Mouse (Mus musculus): Measurements from ENCODE around the gene Hsdl2. TPM values are rescaled to one million over a fixed set of nuclear protein-coding genes. Genes with fewer than 3 reads are reported as not detected.
A peak's percentile ranks its signal among the peaks of the same experiment; 100 is the strongest.

Gene Hsdl2
- total and polyA plus RNA-seq, 2 experiments = 25.8 to 68.9 TPM

- peak overlapping the region; percentile 5 for H3K27ac ChIP-seq (replicated peaks; ENCODE audit: insufficient read depth, low read depth, low read length)
- WGBS = 7% methylated on average over 7 of the region's 7 CpGs
- H3K36me3 ChIP-seq (ENCODE audit: control insufficient read depth, insufficient read depth, low read length) = no peaks in the 10 kb centered on the region
- no peaks in the 10 kb centered on the region for H3K27me3 ChIP-seq (ENCODE audit: control insufficient read depth, insufficient read depth, low read length)
- H3K4me1 ChIP-seq (ENCODE audit: control insufficient read depth, insufficient read depth, low read length) = peaks cover 13% of the 10 kb centered on the region
- TF ChIP-seq CTCF (IDR thresholded peaks at IDR 0.05; ENCODE audit: low read depth, low read length) (no peak), POLR2A (IDR thresholded peaks at IDR 0.05; ENCODE audit: extremely low read depth, insufficient read depth, low read length) (no peak)
- peaks cover 14% of the 10 kb centered on the region; the same call in 1 of the 2 replicates for H3K79me2 ChIP-seq (ENCODE audit: control insufficient read depth, insufficient read depth, low read length)
- peak overlapping the region; percentile 44; the same call in 1 of the 2 replicates for H3K4me3 ChIP-seq (ENCODE audit: insufficient read depth, low read depth, low read length)
- no peak overlapping the region; the same call in 1 of the 2 replicates for H3K9ac ChIP-seq (ENCODE audit: low read depth, low read length)
- DNase-seq (ENCODE audit: extremely low read depth, low read depth, low spot score) = peak; percentile 85
Observed at GRCm38 (mm10) chr4:59546285-59547071, 34.9 kb upstream of the Hsdl2 start.

DNA sequence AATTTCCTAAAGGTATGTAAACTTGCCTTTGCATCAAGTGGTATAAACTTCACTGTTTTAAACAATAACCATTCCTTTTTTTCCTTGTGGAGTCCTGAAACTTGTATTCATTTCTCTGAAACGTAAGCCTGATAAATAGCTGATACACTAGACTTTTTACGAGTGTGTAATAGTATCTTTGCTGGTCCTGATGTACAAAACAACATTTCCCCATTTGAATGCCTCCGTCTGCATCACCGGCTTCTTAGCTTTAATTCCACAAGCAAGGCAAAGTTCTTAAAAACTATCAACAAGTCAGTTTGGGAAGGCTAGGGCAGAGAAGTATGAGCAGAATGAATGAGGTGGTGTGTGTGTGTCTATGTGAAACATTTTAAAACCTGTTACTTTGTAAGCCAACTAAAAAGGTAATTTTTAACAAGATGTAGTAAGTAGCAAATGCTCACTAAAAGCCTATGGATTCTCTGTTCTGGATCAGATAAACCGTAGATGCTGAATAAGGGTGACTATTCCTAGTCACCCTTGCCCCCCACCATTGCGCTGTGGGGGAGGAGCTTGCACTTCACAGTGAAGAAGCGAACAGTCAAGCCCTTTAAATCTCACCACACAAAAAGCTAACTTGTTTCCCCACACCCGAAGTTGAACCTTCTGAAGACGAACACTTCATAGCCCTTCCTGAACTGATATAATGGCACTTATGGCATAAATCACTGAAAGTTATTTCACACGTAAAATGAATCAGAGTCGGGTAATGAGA, 34.0 kb upstream of the Hsdl2 start:
- 4% methylated on average over 11 of the region's 11 CpGs for whole genome bisulfite sequencing
- H3K36me3 ChIP-seq (ENCODE audit: control insufficient read depth, insufficient read depth, low read length) = no peaks in the 10 kb centered on the region
- H3K27ac ChIP-seq (replicated peaks; ENCODE audit: insufficient read depth, low read depth, low read length) = peak overlapping the region; percentile 44
- peak overlapping the region; percentile 24; the same call in 1 of the 2 replicates for H3K9ac ChIP-seq (ENCODE audit: low read depth, low read length)
- H3K4me3 ChIP-seq (ENCODE audit: insufficient read depth, low read depth, low read length) = peak overlapping the region; percentile 98
- peaks cover 13% of the 10 kb centered on the region; the same call in 1 of the 2 replicates for H3K79me2 ChIP-seq (ENCODE audit: control insufficient read depth, insufficient read depth, low read length)
- no peak for TF ChIP-seq POLR2A (IDR thresholded peaks at IDR 0.05; ENCODE audit: extremely low read depth, insufficient read depth, low read length)
- TF ChIP-seq CTCF (IDR thresholded peaks at IDR 0.05; ENCODE audit: low read depth, low read length) = no peak
- peaks cover 12% of the 10 kb centered on the region for H3K4me1 ChIP-seq (ENCODE audit: control insufficient read depth, insufficient read depth, low read length)
- H3K27me3 ChIP-seq (ENCODE audit: control insufficient read depth, insufficient read depth, low read length) = no peaks in the 10 kb centered on the region
- peak; percentile 39 for DNase-seq (ENCODE audit: extremely low read depth, low read depth, low spot score)

DNA sequence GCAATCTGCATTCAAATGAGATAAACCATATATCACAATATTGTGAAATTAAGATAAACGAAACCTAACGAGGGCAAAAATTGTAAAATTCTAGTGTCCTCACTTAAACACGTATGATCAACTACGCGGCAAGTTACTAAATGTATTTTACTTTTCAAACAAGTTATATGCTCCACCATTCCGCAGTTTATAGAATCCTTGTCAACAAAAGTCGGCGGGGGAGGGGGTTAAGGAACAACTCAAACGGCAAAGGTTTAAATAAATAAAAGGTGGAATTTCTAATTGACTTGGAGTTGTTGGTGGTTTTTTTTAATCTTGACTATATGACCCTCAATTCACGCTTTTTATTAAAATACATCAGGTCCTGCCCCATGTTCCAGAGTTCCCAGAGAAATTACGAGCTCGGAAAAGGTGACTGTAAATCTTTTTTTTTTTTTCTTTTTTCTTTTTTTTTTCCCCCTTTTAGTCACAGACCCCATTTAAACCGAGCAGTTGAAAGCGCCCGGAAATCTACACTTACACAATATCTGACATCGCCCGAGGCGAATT, 33.3 kb upstream of the Hsdl2 start:
- Histone ChIP-seq H3K9ac (ENCODE audit: low read depth, low read length) (peak overlapping the region; percentile 100), H3K4me3 (ENCODE audit: insufficient read depth, low read depth, low read length) (peak overlapping the region; percentile 98), H3K27ac (replicated peaks; ENCODE audit: insufficient read depth, low read depth, low read length) (peak overlapping the region; percentile 99), H3K4me1 (ENCODE audit: control insufficient read depth, insufficient read depth, low read length) (peaks cover 10% of the 10 kb centered on the region), H3K79me2 (ENCODE audit: control insufficient read depth, insufficient read depth, low read length) (peaks cover 13% of the 10 kb centered on the region; the same call in 1 of the 2 replicates), H3K27me3 (ENCODE audit: control insufficient read depth, insufficient read depth, low read length) (no peaks in the 10 kb centered on the region), H3K36me3 (ENCODE audit: control insufficient read depth, insufficient read depth, low read length) (no peaks in the 10 kb centered on the region)
- TF ChIP-seq CTCF (IDR thresholded peaks at IDR 0.05; ENCODE audit: low read depth, low read length) = no peak
- TF ChIP-seq POLR2A (IDR thresholded peaks at IDR 0.05; ENCODE audit: extremely low read depth, insufficient read depth, low read length) = no peak
- WGBS = 1% methylated on average over 18 of the region's 18 CpGs
- peak; percentile 41 for DNase-seq (ENCODE audit: extremely low read depth, low read depth, low spot score)

DNA sequence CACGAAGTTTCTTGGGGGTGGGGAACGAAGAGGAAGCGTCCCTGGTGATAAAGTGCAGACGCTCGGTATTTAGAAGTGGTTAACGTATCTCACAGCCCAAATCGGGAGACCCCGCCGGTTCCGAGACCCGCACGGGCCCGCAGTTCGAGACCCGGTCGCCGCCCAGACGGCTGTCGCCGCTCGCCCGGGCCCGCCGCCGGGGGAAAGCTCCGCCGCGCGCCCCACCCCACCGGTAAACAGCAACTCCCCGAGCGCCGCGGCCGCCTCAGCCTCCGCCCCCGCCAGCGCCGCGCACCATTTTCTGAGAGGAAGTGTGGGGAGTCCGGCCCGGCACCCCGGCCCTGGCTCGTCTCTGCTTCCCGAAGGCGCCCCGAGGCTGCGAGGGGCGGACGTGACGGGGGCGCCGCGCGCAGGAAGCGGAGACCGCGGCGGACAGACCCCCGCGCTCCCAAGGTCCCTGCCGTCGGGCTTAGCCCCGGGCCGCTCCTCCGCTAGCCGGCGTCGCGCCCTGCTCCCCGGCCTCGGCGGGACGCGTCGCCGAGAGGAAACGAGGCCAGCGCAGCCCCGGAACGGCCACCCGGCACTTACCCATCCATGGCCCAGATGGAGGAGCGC, 32.7 kb upstream of the Hsdl2 start:
- peak overlapping the region; percentile 99 for H3K27ac ChIP-seq (replicated peaks; ENCODE audit: insufficient read depth, low read depth, low read length)
- peak overlapping the region; percentile 98 for H3K4me3 ChIP-seq (ENCODE audit: insufficient read depth, low read depth, low read length)
- peak overlapping the region; percentile 100 for H3K9ac ChIP-seq (ENCODE audit: low read depth, low read length)
- H3K27me3 ChIP-seq (ENCODE audit: control insufficient read depth, insufficient read depth, low read length) = no peaks in the 10 kb centered on the region
- TF ChIP-seq POLR2A (IDR thresholded peaks at IDR 0.05; ENCODE audit: extremely low read depth, insufficient read depth, low read length) = no peak
- TF ChIP-seq CTCF (IDR thresholded peaks at IDR 0.05; ENCODE audit: low read depth, low read length) = no peak
- under 1% methylated on average over 83 of the region's 83 CpGs for WGBS
- H3K79me2 ChIP-seq (ENCODE audit: control insufficient read depth, insufficient read depth, low read length) = peaks cover 13% of the 10 kb centered on the region; the same call in 1 of the 2 replicates
- peaks cover 14% of the 10 kb centered on the region for H3K4me1 ChIP-seq (ENCODE audit: control insufficient read depth, insufficient read depth, low read length)
- no peaks in the 10 kb centered on the region for H3K36me3 ChIP-seq (ENCODE audit: control insufficient read depth, insufficient read depth, low read length)
- DNase-seq (ENCODE audit: extremely low read depth, low read depth, low spot score) = no peak

DNA sequence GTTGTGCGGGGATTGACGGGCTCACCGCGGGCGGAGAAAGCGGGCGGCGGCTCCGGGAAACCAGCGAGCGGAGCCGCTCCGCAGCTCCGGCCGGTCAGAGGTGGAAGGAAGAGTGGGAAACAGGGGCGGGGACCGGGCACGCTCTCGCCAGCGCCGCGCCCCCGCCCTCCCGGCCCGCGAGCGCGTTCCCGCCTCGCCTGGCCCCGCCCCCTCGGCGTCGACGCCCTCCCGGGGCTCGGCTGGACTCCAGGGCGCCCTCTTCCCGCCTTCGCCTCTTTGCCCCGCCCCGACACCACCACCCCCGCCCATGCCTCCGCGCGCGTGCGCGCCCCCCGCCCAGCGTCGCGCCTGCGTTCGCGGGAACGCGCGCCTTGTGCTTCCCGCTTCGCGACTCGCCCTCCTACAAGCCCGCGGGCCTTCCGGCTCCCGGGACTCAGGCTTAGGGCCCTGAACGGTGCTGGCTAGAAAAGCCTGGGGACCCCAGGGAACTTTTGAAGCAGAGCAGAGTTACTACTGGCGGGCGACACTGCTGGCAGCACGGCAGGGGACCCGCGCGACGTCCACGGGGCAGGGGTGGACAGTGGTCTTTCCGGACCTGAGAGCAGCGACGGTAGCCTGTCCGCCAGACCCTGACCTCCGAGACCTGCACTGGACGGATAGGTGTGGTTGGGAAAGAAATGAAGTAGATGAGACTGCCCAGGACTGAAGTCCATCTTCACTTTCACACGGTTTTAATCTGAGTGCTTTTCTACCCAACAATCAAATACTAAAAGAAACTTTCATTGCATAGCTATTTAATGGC, 32.0 kb upstream of the Hsdl2 start, which contains the start of gene Ptbp3:
TSS of gene Ptbp3 (minus strand) at position 190 of the 802 bp plus-strand sequence.
- H3K79me2 ChIP-seq (ENCODE audit: control insufficient read depth, insufficient read depth, low read length) = peaks cover 13% of the 10 kb centered on the region; the same call in 1 of the 2 replicates
- WGBS = under 1% methylated on average over 57 of the region's 83 CpGs
- H3K4me1 ChIP-seq (ENCODE audit: control insufficient read depth, insufficient read depth, low read length) = peaks cover 16% of the 10 kb centered on the region
- H3K4me3 ChIP-seq (ENCODE audit: insufficient read depth, low read depth, low read length) = peak within 1 kb of the TSS; percentile 98
- DNase-seq (ENCODE audit: extremely low read depth, low read depth, low spot score) = peak; percentile 84
- peak within 1 kb of the TSS; percentile 100 for H3K9ac ChIP-seq (ENCODE audit: low read depth, low read length)
- no peaks in the 10 kb centered on the region for H3K36me3 ChIP-seq (ENCODE audit: control insufficient read depth, insufficient read depth, low read length)
- TF ChIP-seq POLR2A (IDR thresholded peaks at IDR 0.05; ENCODE audit: extremely low read depth, insufficient read depth, low read length) = peak; percentile 83
- TF ChIP-seq CTCF (IDR thresholded peaks at IDR 0.05; ENCODE audit: low read depth, low read length) = no peak
- peak within 1 kb of the TSS; percentile 99 for H3K27ac ChIP-seq (replicated peaks; ENCODE audit: insufficient read depth, low read depth, low read length)
- H3K27me3 ChIP-seq (ENCODE audit: control insufficient read depth, insufficient read depth, low read length) = no peaks in the 10 kb centered on the region

Data from liver, adult 2 months (tissue).